ENCODE assay signal across 8 mouse cellular contexts in genomic region chr2:11534826-11535225, GRCm38 (mm10). TPM values are rescaled to one million over a fixed set of nuclear protein-coding genes. Genes with fewer than 3 reads are reported as not detected.
A peak's percentile ranks its signal among the peaks of the same experiment; 100 is the strongest.
DNase-seq lines count a peak whose midpoint lies in the region; ATAC-seq and TF ChIP-seq lines count a peak whose summit lies in the region.

No protein-coding gene starts in this region.

- no peak for ATAC-seq in forebrain, embryonic 15.5 days (replicated peaks)
- no peak for ATAC-seq in hindbrain, embryonic 16.5 days
- ATAC-seq in inflammation-experienced regulatory T-cells, adult 6 months, result no peak

- peak overlapping the region; percentile 49; the same call in 1 of the 2 replicates for H3K9ac ChIP-seq in forebrain, embryonic 15.5 days (replicated peaks)
- 0 out of 2 replicates have a peak overlapping the region, but pooled peaks have one; percentile 14 for H3K9ac ChIP-seq in hindbrain, embryonic 16.5 days (ENCODE audit: low read depth, low read length)

- H3K27ac ChIP-seq in forebrain, embryonic 15.5 days (replicated peaks), result no peak overlapping the region
- H3K27ac ChIP-seq in hindbrain, embryonic 16.5 days (ENCODE audit: low read depth, low read length), result no peak overlapping the region
- peak overlapping the region; percentile 10; the same call in 1 of the 2 replicates for H3K27ac ChIP-seq in olfactory bulb, adult 2 months (ENCODE audit: insufficient read depth, low read depth, low read length)

- H3K4me3 ChIP-seq in forebrain, embryonic 15.5 days, result peak overlapping the region; percentile 54
- H3K4me3 ChIP-seq in hindbrain, embryonic 16.5 days (ENCODE audit: low read length), result peak overlapping the region; percentile 57
- no peak overlapping the region; the same call in 1 of the 2 replicates for H3K4me3 ChIP-seq in olfactory bulb, adult 2 months (ENCODE audit: insufficient read depth, low read depth, low read length)

- peaks cover 7% of the 10 kb centered on the region; the same call in 1 of the 2 replicates for H3K4me1 ChIP-seq in forebrain, embryonic 15.5 days
- H3K4me1 ChIP-seq in hindbrain, embryonic 16.5 days (ENCODE audit: control insufficient read depth, insufficient read depth, low read depth, low read length), result no peaks in the 10 kb centered on the region; the same call in 1 of the 2 replicates
- peaks cover 11% of the 10 kb centered on the region for H3K4me1 ChIP-seq in olfactory bulb, adult 2 months (ENCODE audit: control insufficient read depth, insufficient read depth, low read length)

- H3K4me2 ChIP-seq in forebrain, embryonic 15.5 days (replicated peaks), result peak overlapping the region; percentile 93
- peak overlapping the region; percentile 93 for H3K4me2 ChIP-seq in hindbrain, embryonic 16.5 days (ENCODE audit: low read length)

- WGBS in forebrain, embryonic 15.5 days, result 27% methylated on average over 10 of the region's 10 CpGs
- whole genome bisulfite sequencing in hindbrain, embryonic 16.5 days, result 23% methylated on average over 10 of the region's 10 CpGs
- whole genome bisulfite sequencing in olfactory bulb, adult 2 months, result 19% methylated on average over 10 of the region's 10 CpGs

- peak; percentile 58 for DNase-seq in urinary bladder, postnatal 14 days (ENCODE audit: low spot score)
- DNase-seq in urinary bladder, adult 2 months (ENCODE audit: low spot score), result no peak
- DNase-seq in lung, adult 18-20 months, result peak; percentile 75 to 87
- no peak for DNase-seq in spleen, adult 12 weeks (ENCODE audit: low spot score)

- H3K27me3 ChIP-seq in forebrain, embryonic 15.5 days, result peaks cover 4% of the 10 kb centered on the region; the same call in 1 of the 2 replicates
- H3K27me3 ChIP-seq in hindbrain, embryonic 16.5 days (replicated peaks; ENCODE audit: control insufficient read depth, insufficient read depth, low read length), result no peaks in the 10 kb centered on the region; the same call in 1 of the 2 replicates

- TF ChIP-seq POLR2A in olfactory bulb, adult 2 months (IDR thresholded peaks at IDR 0.05; ENCODE audit: insufficient read depth, low read depth, low read length), result 0 out of 2 replicates have a peak, but pooled peaks have one; percentile 2

- H3K36me3 ChIP-seq in forebrain, embryonic 15.5 days, result no peaks in the 10 kb centered on the region
- H3K36me3 ChIP-seq in hindbrain, embryonic 16.5 days (ENCODE audit: control insufficient read depth, insufficient read depth, low read length), result no peaks in the 10 kb centered on the region

- no peaks in the 10 kb centered on the region for H3K9me3 ChIP-seq in forebrain, embryonic 15.5 days
- H3K9me3 ChIP-seq in hindbrain, embryonic 16.5 days (ENCODE audit: control insufficient read depth, low read length), result no peaks in the 10 kb centered on the region

- no peak for TF ChIP-seq CTCF in olfactory bulb, adult 2 months (IDR thresholded peaks at IDR 0.05; ENCODE audit: insufficient read depth, low read depth, low read length)

RNA-seq across cellular contexts. Expression of gene Pfkfb3, which starts 19.1 kb away (rescaled TPM):
- 31.5 and 34.5 TPM in 2 replicates for polyA plus RNA-seq in urinary bladder, adult 2 months (2012; rRNA removed)
- polyA plus RNA-seq in forebrain, embryonic 15.5 days (2015; fragmentation: Nextera tagmentation; extraction: Ambion mirVana), result 32.5 and 33.5 TPM in 2 replicates
- 28.5 and 33.9 TPM in 2 replicates for polyA plus RNA-seq in hindbrain, embryonic 16.5 days (2015; fragmentation: Nextera tagmentation; extraction: Ambion mirVana)
- not detected in 2 replicates for polyA plus RNA-seq in olfactory bulb, adult 2 months (2012; ENCODE audit: insufficient read depth, insufficient read length, low replicate concordance, missing spikeins)
- polyA plus RNA-seq in inflammation-experienced regulatory T-cells, adult 6 months (2017; shearing (Covaris generic)), result 10 to 100 TPM; 15.8 to 18.2 (median 16.4) TPM

Comparison
In these comparisons a context has a peak if more than half of its experiments do, and no peak if none do; other contexts are left out.
1. DNase-seq: peak in urinary bladder, postnatal 14 days (single experiment) and lung, adult 18-20 months (2 of 2); none in urinary bladder, adult 2 months (single experiment) and spleen, adult 12 weeks (single experiment).